Mouse (Mus musculus) kidney, adult 2 months (tissue): ENCODE results near the gene Snapc3. TPM values are rescaled to one million over a fixed set of nuclear protein-coding genes. Genes with fewer than 3 reads are reported as not detected.

Experiments used
- DNase-seq: peaks from one replicate; pipeline ENCODE4 v3.0.0; 2021
- H3K27ac ChIP-seq: fragments of 200-500 bp; 2 replicates; pipeline ENCODE4 v1.5.1; 2012; ENCODE audit warnings: low read depth, low read length, control low read depth, inconsistent platforms; ENCODE audit not compliant: insufficient read depth
- H3K27me3 ChIP-seq: fragments of 200-500 bp; replicated peaks from 2 replicates; pipeline ENCODE4 v1.6.1; 2012; ENCODE audit warnings: mild to moderate bottlenecking, moderate library complexity, low read length, inconsistent platforms; ENCODE audit not compliant: control insufficient read depth, insufficient read depth
- H3K36me3 ChIP-seq: fragments of 200-500 bp; 2 replicates; pipeline ENCODE4 v1.6.1; 2012; ENCODE audit warnings: mild to moderate bottlenecking, moderate library complexity, low read length, inconsistent platforms; ENCODE audit not compliant: control insufficient read depth, insufficient read depth
- H3K4me1 ChIP-seq: fragments of 200-500 bp; 2 replicates; pipeline ENCODE4 v1.6.1; 2011; ENCODE audit warnings: low read length; ENCODE audit not compliant: control insufficient read depth, insufficient read depth
- H3K4me3 ChIP-seq: fragments of 200-500 bp; 2 replicates; pipeline ENCODE4 v1.5.1; 2011; ENCODE audit warnings: mild to moderate bottlenecking, low read depth, low read length, control low read depth; ENCODE audit not compliant: insufficient read depth
- CTCF ChIP-seq: fragments of 200-500 bp; conservative IDR thresholded peaks from 2 replicates; pipeline ENCODE4 v1.5.1; 2011; ENCODE audit warnings: low read depth, mild to moderate bottlenecking, control low read depth, low read length, moderate library complexity, mixed read lengths; ENCODE audit not compliant: insufficient read depth, insufficient read length
- POLR2A ChIP-seq: fragments of 200-500 bp; IDR thresholded peaks from one replicate; pipeline ENCODE4 v1.6.1; 2011; ENCODE audit warnings: low read depth, low read length, control low read depth
- WGBS: fragments of 180-500 bp; shearing (Covaris S2); methylation state at CpG from one replicate; pipeline ENCODE4 v1.1.7; 2018; 5-methylcytosine and 5-hydroxymethylcytosine counted together
- polyA plus RNA-seq: library from polyadenylated mRNA; depleted of rRNA; stranded (reverse); fragments of >200 nt; gene quantifications from 2 replicates; pipeline ENCODE4 v1.2.3, GENCODE M21; 2012

Snapc3 gene
- polyA plus RNA-seq, 1 experiment = 8.0 TPM

DNA sequence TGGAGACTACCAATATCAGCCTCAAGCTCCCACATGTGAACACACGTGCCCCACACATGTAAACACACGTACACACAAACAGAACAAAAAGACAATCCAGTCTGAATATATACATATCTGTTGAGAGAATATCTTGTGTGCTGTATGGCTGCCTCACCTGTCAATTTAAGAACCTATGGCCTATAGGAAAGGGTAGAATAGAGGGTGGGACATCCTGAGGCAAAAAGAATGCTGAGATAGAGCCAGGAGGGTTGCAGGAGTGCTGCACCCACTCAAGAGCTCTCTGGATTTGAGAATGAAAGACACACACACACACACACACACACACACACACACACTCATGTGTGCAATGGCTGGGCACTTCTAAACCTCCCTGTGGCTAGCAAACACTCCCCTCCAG, 19.0 kb upstream of the Snapc3 start:
- H3K27ac ChIP-seq = no peak overlapping the region
- no peaks in the 10 kb centered on the region for H3K4me1 ChIP-seq
- no peaks in the 10 kb centered on the region for H3K27me3 ChIP-seq
- TF ChIP-seq POLR2A (no peak), CTCF (no peak)
- H3K36me3 ChIP-seq = no peaks in the 10 kb centered on the region
- H3K4me3 ChIP-seq = no peak overlapping the region
- 91% methylated on average over 2 of the region's 2 CpGs for WGBS
- no peak for DNase-seq

DNA sequence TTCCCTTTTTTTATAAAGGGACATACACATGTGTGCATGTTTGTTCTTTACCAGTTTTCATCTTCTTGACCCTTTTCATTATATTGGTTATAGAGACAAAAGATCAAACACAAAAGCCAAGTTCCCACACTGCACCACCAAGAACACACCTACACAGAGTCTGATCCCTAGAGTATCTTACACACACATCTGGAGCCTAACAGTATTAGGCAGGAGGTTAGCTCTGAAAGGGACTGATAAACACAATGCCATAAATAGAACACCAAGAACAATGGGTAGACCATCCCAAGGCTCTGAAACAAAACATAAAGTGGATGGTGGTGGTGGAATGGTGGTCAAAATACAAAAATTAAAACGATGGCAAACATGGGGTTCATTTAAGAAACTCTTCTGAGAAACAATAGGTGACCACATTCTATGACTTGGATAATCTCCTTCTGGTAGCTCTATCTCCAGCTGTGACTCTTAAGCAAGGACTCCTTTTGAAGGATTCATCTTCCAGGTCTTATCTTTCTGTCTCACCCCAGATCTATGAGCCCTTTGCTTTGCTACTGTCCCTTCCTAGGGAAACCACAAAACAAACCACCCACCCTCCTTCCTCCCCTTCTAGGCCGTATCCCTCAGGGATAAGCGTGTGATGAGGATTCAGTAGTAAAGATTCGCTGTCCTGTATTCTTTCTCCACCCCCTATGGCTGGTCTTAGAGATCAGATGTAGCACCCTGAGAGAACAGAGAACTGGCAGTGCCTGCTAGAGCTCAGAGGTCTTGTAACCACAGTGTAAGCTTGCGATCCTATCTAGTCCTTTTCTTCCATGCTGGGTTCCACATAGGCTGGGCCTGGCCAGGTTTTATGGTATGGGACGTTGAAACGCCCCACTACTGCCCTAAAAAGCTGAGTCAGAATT, 16.6 kb upstream of the Snapc3 start:
- no peak for DNase-seq
- Histone ChIP-seq H3K4me1 (no peaks in the 10 kb centered on the region), H3K27me3 (no peaks in the 10 kb centered on the region), H3K36me3 (no peaks in the 10 kb centered on the region), H3K27ac (no peak overlapping the region), H3K4me3 (no peak overlapping the region)
- TF ChIP-seq POLR2A (no peak), CTCF (no peak)
- WGBS = 90% methylated on average over 7 of the region's 7 CpGs

DNA sequence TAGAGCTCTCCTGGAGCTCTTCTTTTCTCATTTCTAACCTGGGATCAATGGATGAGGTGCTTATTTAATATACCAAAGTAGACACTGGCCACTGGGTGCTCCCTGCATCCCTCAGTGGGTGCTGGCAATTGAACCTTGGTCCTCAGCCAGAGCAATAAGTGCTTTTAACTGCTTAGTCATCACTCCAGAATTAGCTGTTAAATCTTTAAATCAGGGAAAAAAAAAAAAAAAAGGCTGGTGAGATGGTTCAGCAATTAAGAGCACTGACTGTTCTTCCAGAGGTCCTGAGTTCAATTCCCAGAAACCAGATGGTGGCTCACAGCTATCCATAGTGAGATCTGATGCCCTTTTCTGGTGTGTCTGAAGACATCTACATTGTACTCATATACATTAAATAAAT, 15.8 kb upstream of the Snapc3 start:
- Histone ChIP-seq H3K4me3 (no peak overlapping the region), H3K27me3 (no peaks in the 10 kb centered on the region), H3K4me1 (no peaks in the 10 kb centered on the region), H3K36me3 (no peaks in the 10 kb centered on the region), H3K27ac (no peak overlapping the region)
- TF ChIP-seq POLR2A (no peak), CTCF (no peak)
- DNase-seq = no peak

DNA sequence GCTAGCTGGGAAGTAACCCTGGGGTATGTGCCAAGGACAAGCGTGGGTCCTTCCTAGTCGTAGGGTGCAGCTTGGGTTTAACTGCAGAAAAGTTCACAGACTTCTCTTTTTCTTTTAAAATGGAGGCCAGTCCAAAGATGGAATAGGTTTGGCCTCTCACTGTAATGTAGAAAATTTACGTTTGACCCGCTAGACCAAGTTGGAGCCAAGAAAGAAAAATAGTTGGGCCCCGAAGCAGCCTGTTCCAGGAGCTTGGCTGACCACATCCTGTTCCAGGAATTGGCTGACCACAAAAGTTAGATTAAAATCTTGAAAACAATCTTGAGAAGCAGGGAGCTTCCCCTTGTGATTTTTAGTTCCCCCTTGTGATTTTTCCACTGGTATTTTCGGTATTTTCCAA, 9.8 kb upstream of the Snapc3 start:
- DNase-seq = no peak
- no peaks in the 10 kb centered on the region for H3K36me3 ChIP-seq
- TF ChIP-seq CTCF = no peak
- no peak for TF ChIP-seq POLR2A
- no peaks in the 10 kb centered on the region for H3K27me3 ChIP-seq
- H3K4me3 ChIP-seq = no peak overlapping the region
- WGBS = 81% methylated on average over 6 of the region's 6 CpGs
- no peak overlapping the region for H3K27ac ChIP-seq
- no peaks in the 10 kb centered on the region for H3K4me1 ChIP-seq

DNA sequence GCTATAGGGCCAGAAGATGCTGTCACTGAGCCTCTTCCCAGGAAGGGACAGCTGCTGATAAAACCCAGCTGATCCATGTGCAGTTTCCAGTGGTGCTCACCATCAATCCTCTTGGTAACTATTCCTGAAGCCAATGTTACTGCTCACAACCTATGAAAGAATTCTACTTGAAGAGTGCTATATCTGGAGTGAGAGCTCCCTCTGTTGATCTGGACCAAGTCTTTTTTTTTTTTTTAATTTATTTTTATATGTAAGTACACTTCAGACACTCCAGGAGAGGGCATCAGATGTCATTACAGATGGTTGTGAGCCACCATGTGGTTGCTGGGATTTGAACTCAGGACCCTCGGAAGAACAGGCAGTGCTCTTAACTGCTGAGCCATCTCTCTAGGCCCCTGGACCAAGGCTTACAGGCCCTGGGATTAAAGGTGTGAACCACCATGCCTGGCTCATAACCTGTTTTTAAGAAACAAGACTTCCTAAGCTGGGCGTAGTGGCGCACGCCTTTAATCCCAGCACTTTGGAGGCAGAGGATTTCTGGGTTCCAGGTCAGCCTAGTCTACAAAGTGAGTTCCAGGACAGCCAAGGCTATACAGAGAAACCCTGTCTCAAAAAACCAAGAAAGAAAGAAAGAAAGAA, 7.5 kb upstream of the Snapc3 start:
- no peak for TF ChIP-seq POLR2A
- TF ChIP-seq CTCF = no peak
- no peak overlapping the region for H3K27ac ChIP-seq
- H3K4me3 ChIP-seq = no peak overlapping the region
- no peaks in the 10 kb centered on the region for H3K36me3 ChIP-seq
- no peaks in the 10 kb centered on the region for H3K27me3 ChIP-seq
- H3K4me1 ChIP-seq = no peaks in the 10 kb centered on the region
- peak; percentile 30 for DNase-seq
- 96% methylated on average over 4 of the region's 4 CpGs for WGBS

DNA sequence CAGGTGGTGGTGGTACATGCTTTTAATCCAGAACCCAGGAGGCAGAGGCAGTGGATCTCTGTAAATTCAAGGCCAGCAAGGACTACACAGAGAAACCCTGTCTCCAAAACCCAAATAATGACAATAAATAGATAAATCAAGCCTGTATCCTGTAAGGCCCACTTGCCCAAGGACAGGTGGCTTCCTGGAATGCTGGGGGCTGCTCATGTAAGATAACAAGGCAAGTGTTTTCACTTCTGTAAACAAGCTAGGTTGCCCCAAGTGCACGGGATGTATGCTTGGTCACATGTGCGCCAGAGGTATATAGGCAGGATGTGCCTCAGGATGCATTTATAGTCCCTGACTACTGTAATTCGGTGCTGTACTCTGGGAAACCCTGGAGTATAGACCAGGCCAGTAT, 5.5 kb upstream of the Snapc3 start:
- TF ChIP-seq CTCF (no peak), POLR2A (no peak)
- no peaks in the 10 kb centered on the region for H3K4me1 ChIP-seq
- DNase-seq = no peak
- no peak overlapping the region for H3K27ac ChIP-seq
- no peaks in the 10 kb centered on the region for H3K27me3 ChIP-seq
- H3K36me3 ChIP-seq = no peaks in the 10 kb centered on the region
- 62% methylated on average over 3 of the region's 3 CpGs for WGBS
- no peak overlapping the region for H3K4me3 ChIP-seq

DNA sequence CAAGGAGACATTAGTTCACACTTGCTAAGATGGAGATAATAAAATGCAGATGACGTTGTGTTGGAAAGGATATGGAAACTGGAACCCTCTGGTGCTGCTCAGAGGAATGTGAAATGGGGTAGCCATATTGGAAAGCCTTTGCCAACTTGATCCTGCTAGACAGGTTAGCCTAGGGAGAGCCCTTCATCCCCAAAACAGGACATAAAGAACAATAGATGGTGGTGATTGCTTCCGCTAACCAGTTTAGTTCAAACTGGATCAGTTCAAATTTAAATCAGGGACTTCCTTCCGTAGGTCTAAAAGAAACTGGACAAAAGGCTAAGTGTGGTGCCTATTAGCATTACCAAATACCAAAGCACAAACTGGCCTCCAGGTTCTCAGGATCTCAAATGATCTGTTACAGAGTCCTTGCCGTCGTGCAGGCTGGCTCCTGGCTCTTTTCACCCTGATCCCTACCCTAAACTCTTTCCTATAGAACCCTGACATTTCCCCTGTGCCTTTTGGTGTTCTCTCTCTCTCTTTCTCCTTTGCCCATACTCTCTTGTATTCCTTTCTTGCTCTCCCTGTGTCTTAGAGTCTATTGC, 3.2 kb upstream of the Snapc3 start:
- H3K4me3 ChIP-seq = no peak overlapping the region
- H3K27ac ChIP-seq = no peak overlapping the region
- no peak for TF ChIP-seq POLR2A
- TF ChIP-seq CTCF = no peak
- peaks cover 5% of the 10 kb centered on the region; the same call in 1 of the 2 replicates for H3K4me1 ChIP-seq
- H3K27me3 ChIP-seq = no peaks in the 10 kb centered on the region
- WGBS = 82% methylated on average over 5 of the region's 5 CpGs
- no peak for DNase-seq
- no peaks in the 10 kb centered on the region for H3K36me3 ChIP-seq
